Mouse (Mus musculus) regulatory T cell (primary cell): Measurements from ENCODE around the gene Klhl10.

Source experiments
- in situ Hi-C: fragments of 300-600 bp; cut with MboI, MseI; formaldehyde crosslinking; loops from one replicate; pipeline ENCODE4 v1.15.1; 2025; ENCODE audit warnings: high pct_unique_total_duplicates

Gene Klhl10

GRCm38 (mm10) chr11:100457711-100458110 lies 16.0 kb downstream of the Klhl10 start:
- in situ Hi-C loops, result no loop called here

GRCm38 (mm10) chr11:100462699-100463098 lies 21.0 kb downstream of the Klhl10 start:
- in situ Hi-C loops, result no loop called here

DNA sequence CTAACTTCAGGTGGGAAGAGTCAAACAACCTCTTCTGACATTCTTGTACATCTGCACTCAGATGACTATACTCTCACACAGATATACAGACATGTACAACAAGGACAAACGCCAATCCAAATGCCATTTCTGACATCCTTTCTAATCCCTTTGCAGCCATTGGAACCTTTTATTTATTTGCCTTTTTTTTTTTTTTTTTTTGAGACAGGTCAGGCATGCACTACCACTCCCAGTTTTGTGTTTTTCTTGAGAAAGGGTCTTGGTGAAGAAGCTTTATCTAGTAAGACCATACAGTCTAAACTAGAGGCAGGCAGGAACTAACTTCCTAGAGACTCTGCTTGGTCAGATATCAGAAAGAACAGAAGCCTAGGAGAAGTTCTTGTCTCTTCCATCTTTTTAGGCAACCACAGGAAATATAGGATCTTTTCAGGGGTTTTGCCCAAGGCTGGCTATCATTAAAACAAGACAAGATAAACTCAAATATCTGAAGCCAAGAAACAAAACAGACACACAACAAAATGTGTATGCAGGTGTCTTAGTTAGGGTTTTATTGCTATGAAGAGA lies 23.6 kb downstream of the Klhl10 start:
- in situ Hi-C loops, result no loop called here

DNA sequence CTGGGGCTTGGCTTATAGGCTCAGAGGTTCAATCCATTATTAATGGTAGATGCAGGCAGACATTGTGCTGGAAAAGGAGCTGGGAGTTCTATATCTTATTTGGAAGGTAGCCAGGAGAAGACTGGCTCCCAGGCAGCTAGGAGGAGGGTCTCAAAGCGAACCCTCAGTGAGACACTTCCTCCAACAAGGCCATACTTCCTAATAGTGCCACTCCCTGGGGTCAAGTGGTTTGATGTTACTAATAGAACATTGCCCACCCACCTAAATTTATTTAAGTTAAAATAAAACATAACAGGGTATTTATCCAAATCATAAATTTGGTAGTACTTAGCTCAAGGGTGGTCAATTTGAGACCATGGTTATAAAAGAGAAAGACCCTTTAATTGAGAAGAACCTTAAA lies 24.1 kb downstream of the Klhl10 start:
- in situ Hi-C loops, result no loop called here

DNA sequence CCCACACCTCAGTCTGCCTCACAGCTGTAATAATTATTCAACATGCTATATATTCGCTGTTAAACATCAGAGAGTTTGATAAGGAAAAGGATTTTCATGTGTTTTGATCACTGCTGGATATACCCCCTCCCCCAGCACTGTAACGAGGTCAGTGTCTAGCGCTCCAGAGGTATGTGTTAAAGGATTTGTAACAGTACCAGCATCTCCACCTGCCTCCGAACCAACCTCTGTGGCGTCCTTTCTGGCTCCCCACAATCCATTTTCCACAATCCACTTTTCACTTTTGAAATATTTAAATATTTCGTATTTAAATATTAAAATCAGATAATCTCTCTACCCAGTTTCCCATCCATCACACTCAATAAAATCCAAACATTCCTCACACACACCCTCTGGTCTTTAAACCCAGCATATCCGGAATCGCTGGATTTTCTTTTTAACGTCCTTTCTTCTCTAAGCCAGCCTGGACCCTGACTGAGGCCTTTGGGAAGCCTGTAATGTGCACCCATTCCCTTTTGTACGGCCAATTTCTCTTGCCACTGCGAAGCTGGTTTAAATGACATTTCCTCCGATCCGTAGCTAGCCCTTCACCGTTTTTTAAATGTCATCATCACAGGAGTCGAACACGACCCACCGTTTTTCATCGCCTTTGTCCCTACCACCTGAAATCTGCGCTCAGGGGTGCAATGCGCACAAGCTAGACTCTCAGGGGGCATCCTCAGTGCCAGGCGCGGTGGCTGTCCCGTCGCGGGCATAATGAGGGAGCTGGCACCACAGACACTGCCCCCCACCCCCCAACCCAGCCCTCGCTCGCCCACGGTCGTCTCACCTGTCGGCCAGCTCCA lies 29.9 kb downstream of the Klhl10 start:
- in situ Hi-C loops, result no loop called here

GRCm38 (mm10) chr11:100472197-100472934 lies 30.6 kb downstream of the Klhl10 start, which contains the start of gene Klhl11:
Klhl11 (minus strand) TSS chr11:100472741.
- in situ Hi-C loops, result no loop called here

DNA sequence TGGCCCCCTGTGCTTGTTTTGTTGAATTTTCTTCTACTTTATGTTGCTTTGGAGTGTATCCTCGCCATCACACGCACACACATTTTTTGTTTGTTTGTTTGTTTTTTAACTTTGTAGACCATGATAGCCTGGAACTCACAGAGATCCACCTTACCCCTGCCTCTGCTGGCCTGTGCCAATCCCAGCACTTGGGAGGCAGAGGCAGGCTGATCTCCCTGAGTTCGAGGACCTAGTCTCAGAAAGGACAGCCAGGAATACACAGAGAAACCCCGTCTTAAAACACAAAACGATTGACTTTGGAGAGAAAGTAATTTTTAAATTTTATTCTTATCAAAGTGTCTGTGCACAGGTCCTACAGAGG lies 31.2 kb downstream of the Klhl10 start:
- in situ Hi-C loops, result no loop called here

- in situ Hi-C loops, result loop anchor here (5.0 kb wide), 1 partner anchor 81 kb away; no protein-coding TSS in a partner anchor
Observed at GRCm38 (mm10) chr11:100476281-100476680, 34.6 kb downstream of the Klhl10 start.

DNA sequence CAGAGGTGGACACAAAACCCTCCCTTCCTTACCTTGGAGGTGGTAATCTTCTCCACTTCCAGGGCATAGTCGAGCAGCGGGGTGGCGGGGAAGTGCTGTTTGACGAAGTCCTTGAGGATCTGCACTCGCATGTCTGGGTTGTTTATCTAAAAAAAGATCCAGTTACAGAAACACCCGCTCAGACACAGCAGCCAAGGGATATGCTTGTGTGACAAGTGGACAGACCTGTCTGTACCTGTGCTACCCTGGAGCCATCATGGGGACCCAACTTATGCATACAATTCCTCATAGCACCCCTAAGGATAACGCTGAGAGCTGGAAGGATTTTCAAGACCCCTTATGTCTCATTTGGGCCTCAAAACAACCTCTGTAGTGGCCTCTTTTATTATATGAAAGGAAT lies 37.4 kb downstream of the Klhl10 start:
- in situ Hi-C loops, result loop anchor here (5.0 kb wide), 1 partner anchor 78 kb away; no protein-coding TSS in a partner anchor

DNA sequence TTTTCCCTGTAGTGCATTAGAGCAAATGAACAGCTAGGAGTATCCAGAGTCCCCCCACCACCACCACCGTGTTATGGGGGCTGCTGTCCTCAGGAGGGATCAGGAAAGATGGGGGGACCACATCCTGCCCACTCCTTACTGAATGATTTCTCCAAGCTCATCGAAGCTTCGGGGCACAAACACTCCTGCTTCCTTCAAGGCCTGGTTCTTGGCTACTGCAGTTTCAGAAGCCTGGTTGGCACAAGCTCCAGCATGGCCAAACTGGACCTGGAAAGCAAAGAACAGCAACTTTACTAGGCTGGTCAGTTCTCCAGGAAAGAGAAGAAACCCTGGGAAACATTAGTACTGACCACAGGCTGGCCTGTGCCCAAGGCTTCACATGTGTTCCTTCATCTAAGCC lies 42.7 kb downstream of the Klhl10 start:
- in situ Hi-C loops, result no loop called here

DNA sequence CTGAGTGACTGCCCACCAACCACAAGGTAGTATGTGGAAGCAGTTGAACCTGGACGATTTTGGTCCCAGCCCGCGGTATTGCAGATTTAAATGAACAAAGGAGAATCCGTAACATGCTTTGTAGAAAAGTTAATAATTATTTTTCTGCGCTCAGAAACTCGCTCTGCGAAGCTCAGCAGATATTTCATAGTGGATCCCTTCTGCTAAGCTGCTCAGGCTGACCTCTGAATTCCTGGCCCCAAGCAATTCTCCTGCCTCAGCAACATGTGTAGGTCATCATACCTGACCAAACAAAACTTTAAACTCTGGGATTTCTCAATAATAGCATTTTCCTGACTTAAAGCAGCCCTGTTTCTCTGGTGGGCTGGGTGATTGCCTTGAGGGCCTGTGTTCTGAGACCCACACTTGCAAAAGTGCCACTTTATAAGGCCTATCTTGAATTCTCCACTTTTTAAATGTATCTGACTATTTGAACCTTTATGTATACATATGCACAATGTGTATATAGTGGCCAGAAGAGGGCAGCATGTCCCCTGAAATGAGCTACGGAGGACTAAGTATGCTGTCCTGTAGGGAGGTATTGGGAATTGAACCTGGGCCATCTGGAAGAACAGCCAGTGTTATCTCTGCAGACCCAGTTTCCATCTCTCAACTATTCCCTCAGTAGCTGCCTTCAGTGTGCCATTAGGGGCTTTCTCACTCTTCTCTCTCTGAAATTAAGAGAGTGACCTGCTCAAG lies 44.3 kb downstream of the Klhl10 start:
- in situ Hi-C loops, result no loop called here

DNA sequence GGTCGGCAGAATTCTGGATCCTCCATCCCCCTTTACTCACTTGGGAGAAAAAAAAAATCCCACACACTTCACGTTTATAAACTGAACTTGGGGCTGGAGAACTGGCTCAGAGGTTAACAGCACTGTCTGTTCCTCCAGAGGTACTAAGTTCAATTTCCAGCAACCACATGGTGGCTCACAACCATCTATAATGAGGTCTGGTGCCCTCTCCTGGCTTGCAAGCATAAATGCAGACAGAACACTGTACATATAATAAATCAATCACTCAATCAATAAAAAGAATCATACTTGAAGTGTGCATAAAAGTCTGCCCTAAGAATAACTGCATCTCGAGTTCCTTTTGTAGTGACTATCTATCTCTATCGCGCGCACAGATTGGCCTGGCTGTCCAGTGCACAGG lies 49.2 kb downstream of the Klhl10 start:
- in situ Hi-C loops, result loop anchor here (10.0 kb wide), 2 partner anchors 384 to 1506 kb away; partner anchors contain the start of gene Gjd3

DNA sequence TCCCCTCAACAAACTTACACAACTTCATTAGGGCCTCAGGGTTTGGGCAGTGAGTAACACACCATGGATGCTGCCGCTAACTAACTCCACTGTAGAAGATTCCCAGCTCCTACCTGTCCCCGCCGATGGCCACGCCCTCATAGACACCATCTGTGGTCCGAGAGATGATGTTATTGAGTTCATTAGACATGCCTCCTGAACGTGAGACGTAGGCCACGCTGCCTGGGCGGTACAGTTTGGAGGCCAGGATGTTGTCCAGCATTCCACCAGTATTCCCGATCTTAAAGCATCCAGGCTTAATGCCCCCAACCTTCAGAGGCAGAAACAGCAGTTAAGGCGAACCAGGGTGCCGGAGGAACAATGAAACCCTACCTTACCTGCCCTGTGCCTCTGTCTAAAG lies 52.1 kb downstream of the Klhl10 start:
- in situ Hi-C loops, result loop anchor here (10.0 kb wide), 2 partner anchors 381 to 1509 kb away; partner anchors contain the start of gene Gjd3

GRCm38 (mm10) chr11:100500241-100500640 lies 58.5 kb downstream of the Klhl10 start:
- in situ Hi-C loops, result no loop called here

DNA sequence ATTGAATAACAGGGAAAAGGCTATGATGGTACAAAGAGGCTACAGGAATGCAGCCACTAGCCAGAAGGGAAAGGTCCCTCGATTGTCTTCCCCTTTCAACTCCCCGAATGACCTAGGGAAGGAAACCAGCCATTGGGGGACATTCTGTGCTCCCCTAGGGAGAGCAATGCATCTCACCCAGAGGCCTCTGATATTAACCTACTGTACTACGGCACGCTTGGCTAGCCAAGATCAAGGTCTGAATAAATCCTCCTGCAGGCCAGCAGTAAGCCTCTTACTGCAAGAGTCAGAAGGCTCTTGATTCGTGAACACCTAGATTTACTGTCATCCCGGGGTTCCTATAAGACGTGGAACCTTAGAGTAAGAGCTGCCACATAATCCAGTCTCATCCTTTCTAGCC lies 58.9 kb downstream of the Klhl10 start:
- in situ Hi-C loops, result no loop called here

GRCm38 (mm10) chr11:100501321-100501720 lies 59.6 kb downstream of the Klhl10 start:
- in situ Hi-C loops, result no loop called here

DNA sequence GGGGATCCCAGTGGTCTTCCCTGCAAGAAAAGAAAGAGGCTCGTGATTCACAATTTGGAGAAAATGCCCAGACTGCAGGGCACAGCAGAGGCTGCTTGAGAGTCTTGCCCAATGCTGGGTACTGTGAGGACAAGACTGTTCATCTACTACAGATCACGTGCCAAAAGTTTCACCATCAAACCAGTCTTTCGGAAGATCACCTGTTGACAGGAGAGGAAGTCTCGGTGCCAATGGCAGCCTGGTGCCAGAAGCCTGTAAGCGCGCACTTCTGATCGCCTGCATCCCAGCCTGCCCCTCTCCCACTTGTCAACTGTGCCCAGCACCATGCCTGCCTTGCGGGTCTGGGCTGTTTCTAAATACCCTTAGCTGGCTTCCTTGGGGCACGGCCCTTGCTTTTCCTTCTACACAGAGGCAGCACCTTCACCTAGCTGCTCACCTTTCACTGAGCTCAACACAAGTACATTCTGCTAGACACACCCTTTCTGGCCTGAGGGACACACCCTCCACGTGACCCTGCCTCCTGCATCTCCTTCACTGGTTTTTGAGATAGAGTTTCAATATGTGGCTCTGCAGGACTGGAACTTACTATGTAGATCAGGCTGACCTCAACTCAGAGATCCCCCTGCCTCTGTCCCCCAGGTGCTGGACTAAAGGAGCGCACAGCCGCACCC lies 63.4 kb downstream of the Klhl10 start:
- in situ Hi-C loops, result no loop called here

- in situ Hi-C loops, result no loop called here
Observed at GRCm38 (mm10) chr11:100505997-100506396, 64.3 kb downstream of the Klhl10 start.
